Mouse (Mus musculus): ENCODE measurements around the gene Ebf3. TPM values are rescaled to one million over a fixed set of nuclear protein-coding genes. Genes with fewer than 3 reads are reported as not detected.

The Ebf3 gene
- polyA plus RNA-seq, 1 experiment = 0.70 TPM

- Histone ChIP-seq H3K4me1 (ENCODE audit: control insufficient read depth, insufficient read depth, insufficient read length, low read length) (no peaks in the 10 kb centered on the region), H3K36me3 (ENCODE audit: control insufficient read depth, insufficient read depth, low read length) (no peaks in the 10 kb centered on the region), H3K27ac (ENCODE audit: insufficient read depth, low read depth, low read length) (no peak overlapping the region), H3K4me3 (ENCODE audit: low read depth, low read length) (no peak overlapping the region), H3K27me3 (ENCODE audit: control insufficient read depth, insufficient read depth, low read length) (no peaks in the 10 kb centered on the region)
- no peak for TF ChIP-seq POLR2A (IDR thresholded peaks at IDR 0.05; ENCODE audit: low read depth, low read length)
- TF ChIP-seq CTCF (IDR thresholded peaks at IDR 0.05; ENCODE audit: extremely low read depth, insufficient read length, insufficient replicate concordance, low read depth, low read length) = no peak
- 67% methylated on average over 2 of the region's 2 CpGs for WGBS
Measured at GRCm38 (mm10) chr7:137154623-137155022, 159.6 kb downstream of the Ebf3 start.

- no peak for TF ChIP-seq CTCF (IDR thresholded peaks at IDR 0.05; ENCODE audit: extremely low read depth, insufficient read length, insufficient replicate concordance, low read depth, low read length)
- TF ChIP-seq POLR2A (IDR thresholded peaks at IDR 0.05; ENCODE audit: low read depth, low read length) = no peak
- H3K36me3 ChIP-seq (ENCODE audit: control insufficient read depth, insufficient read depth, low read length) = no peaks in the 10 kb centered on the region
- no peaks in the 10 kb centered on the region for H3K27me3 ChIP-seq (ENCODE audit: control insufficient read depth, insufficient read depth, low read length)
- 70% methylated on average over 2 of the region's 2 CpGs for WGBS
- no peak overlapping the region for H3K27ac ChIP-seq (ENCODE audit: insufficient read depth, low read depth, low read length)
- H3K4me1 ChIP-seq (ENCODE audit: control insufficient read depth, insufficient read depth, insufficient read length, low read length) = no peaks in the 10 kb centered on the region
- H3K4me3 ChIP-seq (ENCODE audit: low read depth, low read length) = no peak overlapping the region
Measured at GRCm38 (mm10) chr7:137151854-137152253, 162.4 kb downstream of the Ebf3 start.

GRCm38 (mm10) chr7:137147101-137147500 is 167.1 kb downstream of the Ebf3 start:
- Histone ChIP-seq H3K27me3 (ENCODE audit: control insufficient read depth, insufficient read depth, low read length) (no peaks in the 10 kb centered on the region), H3K27ac (ENCODE audit: insufficient read depth, low read depth, low read length) (no peak overlapping the region), H3K4me1 (ENCODE audit: control insufficient read depth, insufficient read depth, insufficient read length, low read length) (no peaks in the 10 kb centered on the region), H3K4me3 (ENCODE audit: low read depth, low read length) (no peak overlapping the region), H3K36me3 (ENCODE audit: control insufficient read depth, insufficient read depth, low read length) (no peaks in the 10 kb centered on the region)
- TF ChIP-seq POLR2A (IDR thresholded peaks at IDR 0.05; ENCODE audit: low read depth, low read length) (no peak), CTCF (IDR thresholded peaks at IDR 0.05; ENCODE audit: extremely low read depth, insufficient read length, insufficient replicate concordance, low read depth, low read length) (no peak)
- 87% methylated on average over 12 of the region's 12 CpGs for WGBS

Other genes starting within 250 kb of the Ebf3 start
- gene 9430038I01Rik, start 96.3 kb upstream of the Ebf3 start, polyA plus RNA-seq (2012; rRNA removed) = 18.0 and 39.5 TPM in 2 replicates
- 7.4 and 24.5 TPM in 2 replicates for gene Glrx3, start 123.2 kb upstream of the Ebf3 start, polyA plus RNA-seq (2012; rRNA removed)

Measured in small intestine, adult 2 months (tissue).